Comparison of ENCODE assay signal across 16 mouse cellular contexts in the genomic region with DNA sequence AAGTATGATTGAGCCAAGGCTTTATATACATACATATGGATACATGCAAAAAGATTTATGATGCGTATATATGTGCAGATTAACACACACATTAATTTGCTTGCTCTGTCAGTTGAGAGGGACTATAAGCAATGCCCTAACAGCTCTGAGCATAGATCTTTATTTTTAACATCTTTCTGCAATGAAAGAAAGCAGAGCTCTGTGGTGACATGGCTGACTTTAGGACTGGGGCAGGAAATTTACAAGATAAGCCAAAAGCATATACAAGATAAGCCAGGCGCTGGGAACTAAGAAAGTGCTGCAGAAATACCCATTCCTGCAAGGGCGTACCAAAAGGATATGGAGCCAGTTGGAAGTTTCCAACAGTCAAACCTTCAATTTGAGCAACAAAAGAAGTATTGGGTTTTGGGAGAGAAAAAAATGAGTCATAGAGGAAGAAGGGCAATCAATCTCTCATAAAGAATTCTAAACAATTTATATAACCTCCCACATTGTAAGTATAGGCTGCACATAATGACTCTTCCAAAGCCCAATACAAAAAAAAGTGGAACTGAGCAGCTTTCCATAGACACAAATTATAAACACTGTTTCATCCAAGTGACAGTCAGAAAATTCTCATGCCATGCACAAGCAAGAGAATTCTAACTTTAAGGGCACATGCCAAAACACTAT.
"Had no signal": no experiment of that assay in that cellular context is flagged by ENCODE, and none has a peak within 500 bp of the region (broad histone marks: within the 10 kb centered on the region; RNA-seq: fewer than 3 reads in every experiment).

No protein-coding gene starts in this region.

- H3K4me2 ChIP-seq: liver, embryonic 13.5 days; midbrain, embryonic 11.5 days had no signal

- H3K27me3 ChIP-seq: liver, embryonic 13.5 days had no signal

- H3K27ac ChIP-seq: hindbrain, postnatal 0 days; kidney, postnatal 0 days; layer of hippocampus, adult 2 months; left cerebral cortex, adult 2 months; liver, embryonic 13.5 days had no signal

- H3K4me3 ChIP-seq: layer of hippocampus, adult 2 months; left cerebral cortex, adult 2 months; liver, embryonic 13.5 days had no signal

- H3K9me3 ChIP-seq: liver, embryonic 13.5 days had no signal

- H3K9ac ChIP-seq: liver, embryonic 13.5 days had no signal

- H3K4me1 ChIP-seq: liver, embryonic 13.5 days had no signal

- ATAC-seq: hindbrain, postnatal 0 days; inflammation-experienced regulatory T-cells, adult 6 months; lung, postnatal 0 days had no signal

- DNase-seq: kidney, adult 2 months; kidney, postnatal 25 days; layer of hippocampus, adult 9-11 months; liver, embryonic 13.5 days; lung, postnatal 4 days; midbrain, embryonic 14.5 days; thymus, adult 2 months; thymus, postnatal 14 days; thymus, postnatal 4 days had no signal

- H3K36me3 ChIP-seq: liver, embryonic 13.5 days had no signal
